Mouse (Mus musculus) left cerebral cortex, postnatal 4 days (tissue): ENCODE data around the gene Nr4a3. TPM values are rescaled to one million over a fixed set of nuclear protein-coding genes. Genes with fewer than 3 reads are reported as not detected.

Experiments
- DNase-seq: peaks from one replicate; pipeline ENCODE4 v3.0.0-alpha.2; 2022
- intact Hi-C: fragments of 180-260 bp; cut with DNase I; formaldehyde crosslinking; loops from one replicate; pipeline ENCODE4 v1.15.1; 2025
- total RNA-seq, 2 experiments: library from RNA; stranded (reverse); gene quantifications; 2 replicates each; pipeline ENCODE4 v1.2.3; 2021

Nr4a3 gene
- total RNA-seq, 2 experiments from 2014 or later = 40.2 to 46.8 TPM

- intact Hi-C loops = loop anchor here (5.0 to 10.0 kb wide), 4 partner anchors 224 to 521 kb away; no protein-coding TSS in a partner anchor
- peak; percentile 14 for DNase-seq
Measured at GRCm38 (mm10) chr4:48048456-48049315, 3.7 kb downstream of the Nr4a3 start.

DNA sequence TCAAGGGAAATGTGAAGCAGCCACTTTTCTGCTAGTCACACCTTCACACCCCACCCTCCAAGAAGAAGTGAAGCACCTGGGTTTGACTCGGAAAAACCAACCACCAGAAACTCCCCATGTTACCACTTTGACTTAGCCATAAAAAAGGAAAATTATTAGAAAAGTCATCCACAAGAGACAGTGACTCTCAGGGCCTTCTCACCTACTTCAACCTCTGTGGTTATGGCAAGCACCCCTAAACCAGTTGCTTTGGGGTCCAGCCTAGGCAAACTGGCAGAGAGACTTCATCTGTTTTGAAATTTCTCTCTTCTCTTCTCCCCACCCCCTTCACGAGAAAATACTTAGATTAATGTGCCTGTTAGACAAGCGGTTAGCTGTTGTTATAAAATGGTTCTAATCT is 5.1 kb downstream of the Nr4a3 start:
- DNase-seq = no peak
- intact Hi-C loops = no loop called here

GRCm38 (mm10) chr4:48050442-48050841 is 5.5 kb downstream of the Nr4a3 start:
- no peak for DNase-seq
- intact Hi-C loops = no loop called here

DNA sequence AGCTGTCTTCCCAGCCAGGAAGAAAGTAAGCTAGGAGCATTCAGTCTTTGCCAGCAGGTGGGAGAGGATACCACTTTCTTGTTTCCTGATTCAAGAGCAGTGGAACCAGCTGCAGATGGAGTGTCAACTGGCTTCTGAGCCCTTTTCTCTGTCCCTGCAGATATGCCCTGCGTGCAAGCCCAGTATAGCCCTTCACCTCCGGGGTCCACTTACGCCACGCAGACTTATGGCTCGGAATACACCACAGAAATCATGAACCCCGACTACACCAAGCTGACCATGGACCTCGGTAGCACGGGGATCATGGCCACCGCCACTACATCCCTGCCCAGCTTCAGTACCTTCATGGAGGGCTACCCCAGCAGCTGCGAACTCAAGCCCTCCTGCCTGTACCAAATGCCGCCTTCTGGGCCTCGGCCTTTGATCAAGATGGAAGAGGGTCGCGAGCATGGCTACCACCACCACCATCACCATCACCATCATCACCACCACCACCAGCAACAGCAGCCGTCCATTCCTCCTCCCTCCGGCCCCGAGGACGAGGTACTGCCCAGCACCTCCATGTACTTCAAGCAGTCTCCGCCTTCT is 6.2 kb downstream of the Nr4a3 start:
- DNase-seq = no peak
- intact Hi-C loops = no loop called here

GRCm38 (mm10) chr4:48051674-48052121 is 6.7 kb downstream of the Nr4a3 start:
- intact Hi-C loops = no loop called here
- DNase-seq = peak; percentile 12

DNA sequence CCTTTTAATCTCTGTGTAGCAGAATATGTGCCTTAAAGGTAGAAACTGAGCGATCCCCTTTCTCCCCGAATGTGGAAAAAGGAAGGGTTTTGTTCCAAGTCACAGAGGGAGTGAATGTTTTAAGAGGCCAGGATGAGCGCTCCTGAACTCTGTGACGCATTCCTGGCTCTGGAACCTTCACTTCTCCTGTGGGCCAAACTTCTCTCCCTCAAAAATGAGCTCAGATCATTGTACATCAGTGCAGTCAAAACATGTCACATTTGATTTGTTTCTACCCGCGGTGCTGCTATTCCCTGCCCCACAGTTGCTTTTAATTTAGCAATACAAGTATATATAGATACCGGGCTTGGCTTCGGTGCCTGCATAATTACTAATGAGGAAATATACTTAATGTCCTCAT is 16.8 kb downstream of the Nr4a3 start:
- no peak for DNase-seq
- intact Hi-C loops = no loop called here

DNA sequence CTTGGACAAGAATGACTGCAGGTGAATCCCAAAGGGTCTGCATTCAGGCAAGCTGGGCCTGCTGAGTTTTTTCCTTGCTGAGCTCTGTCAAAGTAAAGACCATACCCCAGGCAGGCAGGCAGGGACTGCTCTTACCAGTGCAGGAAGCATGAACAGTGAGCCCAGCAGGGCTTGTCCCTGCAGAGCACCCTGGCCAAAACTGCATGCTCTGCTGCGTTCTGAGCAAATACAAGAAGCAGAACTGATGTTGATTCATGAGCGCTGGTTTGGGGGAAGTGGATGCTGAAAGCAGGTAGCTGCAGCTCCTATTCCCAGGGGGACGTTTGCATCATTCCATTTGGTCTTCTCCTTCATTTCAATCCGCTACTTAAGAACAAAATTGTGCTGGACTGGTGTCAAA is 19.4 kb downstream of the Nr4a3 start:
- intact Hi-C loops = no loop called here

GRCm38 (mm10) chr4:48066676-48067075 is 21.7 kb downstream of the Nr4a3 start:
- intact Hi-C loops = no loop called here

More for the DNA sequence above, 19.4 kb downstream of the Nr4a3 start:
- DNase-seq = no peak

DNA sequence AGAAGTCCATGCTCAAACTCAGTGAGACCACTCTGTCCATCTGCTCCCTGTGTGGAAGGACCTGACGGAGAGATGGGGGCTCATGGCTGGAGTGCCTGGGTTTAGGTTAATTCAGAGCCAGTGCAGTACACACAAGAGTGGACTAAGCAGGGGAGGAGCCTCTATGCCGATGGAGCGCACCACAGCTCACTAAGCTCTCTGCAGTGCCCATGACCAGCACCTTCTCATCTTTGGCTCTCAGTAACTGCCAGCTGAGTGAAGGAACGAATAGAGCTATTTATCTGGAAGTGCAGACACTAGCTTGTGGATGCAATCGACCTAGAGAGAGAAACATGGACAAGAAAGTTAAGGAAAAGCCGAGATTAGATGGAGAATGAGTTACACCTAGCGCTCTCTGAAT is 24.2 kb downstream of the Nr4a3 start:
- no peak for DNase-seq
- intact Hi-C loops = no loop called here

More at GRCm38 (mm10) chr4:48066676-48067075, 21.7 kb downstream of the Nr4a3 start:
- DNase-seq = no peak

GRCm38 (mm10) chr4:48072006-48072405 is 27.1 kb downstream of the Nr4a3 start:
- no peak for DNase-seq
- intact Hi-C loops = no loop called here

DNA sequence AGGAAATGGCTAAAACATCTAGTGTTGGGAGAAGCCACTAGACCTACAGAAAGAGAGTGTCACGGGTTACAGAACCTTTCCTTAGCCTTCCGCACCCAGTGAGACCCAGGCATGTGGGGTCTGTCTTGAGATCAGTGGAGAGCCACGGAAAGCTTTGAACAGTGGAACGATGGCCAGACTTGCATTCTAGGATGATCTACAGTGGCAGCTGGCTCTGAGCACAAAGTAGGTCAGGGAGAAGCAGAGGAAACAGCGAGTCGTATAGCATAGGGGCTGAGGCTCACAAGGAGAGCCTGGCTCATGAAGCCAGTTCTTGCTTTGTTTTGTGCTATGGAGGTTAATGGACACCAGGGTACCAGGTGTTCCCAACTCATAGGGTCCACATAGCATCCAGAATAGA is 28.4 kb downstream of the Nr4a3 start:
- intact Hi-C loops = no loop called here
- DNase-seq = no peak

- DNase-seq = no peak
- intact Hi-C loops = no loop called here
Measured at GRCm38 (mm10) chr4:48074451-48075240, 29.7 kb downstream of the Nr4a3 start.

DNA sequence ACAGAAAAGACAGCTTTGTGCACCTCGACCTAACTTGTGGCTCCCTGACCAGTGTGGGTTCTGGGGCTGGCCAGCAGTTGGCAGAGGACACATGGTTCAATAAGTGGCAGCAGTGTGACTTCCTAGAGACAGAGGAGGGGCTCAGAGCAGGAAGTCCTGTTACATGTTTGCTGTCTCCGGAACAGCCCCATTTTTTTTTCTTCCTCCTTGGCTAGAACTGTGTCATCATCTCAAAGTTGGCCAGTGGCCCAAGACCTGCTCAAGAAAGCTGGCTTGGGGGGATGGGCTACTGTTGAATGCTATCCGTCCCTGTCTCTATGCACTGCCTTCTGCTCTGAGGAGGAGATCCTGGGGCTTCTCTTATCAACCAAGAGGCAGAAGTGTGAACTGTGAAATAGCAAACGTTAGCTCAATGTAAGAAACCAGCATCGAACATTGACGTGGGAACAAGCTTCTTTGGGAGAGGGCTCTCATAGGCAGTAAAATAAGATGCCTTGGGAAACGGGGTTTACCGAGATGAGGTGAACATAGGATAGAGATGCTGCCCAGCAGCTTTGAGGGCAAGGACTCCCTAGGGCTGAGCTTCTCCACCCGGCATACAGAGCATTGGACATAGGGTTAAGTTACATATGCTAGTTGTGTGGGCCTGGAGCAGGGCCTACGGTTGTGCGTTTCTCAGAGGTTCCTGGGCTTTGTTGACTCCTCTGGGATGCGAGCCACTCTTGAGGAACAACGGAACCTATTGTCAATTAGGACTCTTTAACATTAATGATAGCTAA is 31.9 kb downstream of the Nr4a3 start:
- intact Hi-C loops = no loop called here
- DNase-seq = peak; percentile 57

DNA sequence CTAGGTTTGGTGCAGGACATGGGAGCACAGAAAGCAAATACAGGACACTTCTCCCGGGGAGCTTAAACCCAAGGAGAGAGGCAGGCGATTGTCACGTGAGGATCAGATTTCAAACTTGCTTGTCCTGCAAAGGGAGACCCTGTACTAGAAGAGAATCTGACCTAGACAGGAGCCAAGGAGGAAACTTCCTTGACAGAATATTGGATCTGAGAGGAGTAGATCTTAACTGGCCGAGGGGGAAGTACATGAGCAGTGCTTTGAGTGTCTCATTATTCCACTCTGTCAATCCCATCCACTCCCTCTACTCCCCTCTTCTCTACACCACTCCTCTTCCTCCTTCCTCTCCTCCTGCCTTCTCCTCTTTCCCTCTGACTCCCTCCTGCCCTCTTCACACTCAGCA is 33.3 kb downstream of the Nr4a3 start:
- DNase-seq = no peak
- intact Hi-C loops = no loop called here

DNA sequence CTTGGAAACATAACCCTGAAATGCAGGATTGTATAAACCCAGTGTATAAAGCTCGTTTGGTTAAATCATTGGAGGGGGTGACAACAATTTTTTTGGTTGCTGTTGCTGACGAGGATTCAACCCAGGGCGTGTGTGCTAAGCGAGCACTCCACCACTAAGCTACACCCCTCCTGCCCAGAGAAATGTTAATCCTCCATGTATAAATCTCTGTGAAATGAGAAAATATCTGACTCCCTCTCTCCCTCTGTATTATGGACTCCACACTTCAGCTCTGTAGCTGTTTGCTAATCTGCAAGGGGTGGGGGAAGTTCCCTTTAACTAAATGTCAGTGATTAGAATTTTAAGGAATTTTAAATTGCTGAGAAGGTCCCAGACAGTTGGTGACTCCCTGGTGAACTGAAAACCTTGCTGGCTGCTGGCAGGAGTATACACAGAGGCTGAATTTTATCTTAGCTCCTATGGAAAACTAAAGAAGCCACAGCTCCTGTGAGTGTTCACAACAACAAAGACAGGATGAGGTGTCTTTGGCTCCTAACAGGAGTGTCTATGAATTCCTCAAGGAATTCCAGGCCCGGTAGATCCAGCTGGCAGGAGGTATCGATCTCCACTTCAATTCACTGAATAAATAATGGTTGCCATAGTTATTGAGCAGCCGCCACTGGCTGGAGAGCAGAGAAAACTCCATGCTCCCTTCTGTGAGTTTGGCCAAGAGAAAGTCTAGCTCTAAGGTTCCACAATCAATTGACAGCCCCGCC is 34.5 kb downstream of the Nr4a3 start:
- intact Hi-C loops = no loop called here
- no peak for DNase-seq

DNA sequence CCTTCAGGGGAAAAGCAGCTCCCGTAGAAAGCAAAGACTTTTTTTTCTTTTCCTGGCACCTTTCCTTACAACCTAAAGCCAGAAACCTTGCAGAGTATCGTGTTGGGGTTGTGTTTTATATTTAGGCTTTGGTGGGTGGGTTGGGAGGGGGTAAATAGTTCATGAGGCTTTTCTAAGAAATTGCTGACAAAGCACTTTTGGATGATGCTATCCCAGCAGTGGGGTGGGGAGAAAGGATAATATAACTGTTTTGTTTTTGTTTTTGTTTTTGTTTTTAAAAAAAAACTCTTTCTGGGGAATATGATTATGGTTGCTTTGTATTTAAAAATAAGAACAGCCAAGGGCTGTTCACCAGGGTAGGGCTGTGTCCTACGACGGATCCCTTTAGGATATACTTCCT is 38.5 kb downstream of the Nr4a3 start:
- DNase-seq = no peak
- intact Hi-C loops = no loop called here

DNA sequence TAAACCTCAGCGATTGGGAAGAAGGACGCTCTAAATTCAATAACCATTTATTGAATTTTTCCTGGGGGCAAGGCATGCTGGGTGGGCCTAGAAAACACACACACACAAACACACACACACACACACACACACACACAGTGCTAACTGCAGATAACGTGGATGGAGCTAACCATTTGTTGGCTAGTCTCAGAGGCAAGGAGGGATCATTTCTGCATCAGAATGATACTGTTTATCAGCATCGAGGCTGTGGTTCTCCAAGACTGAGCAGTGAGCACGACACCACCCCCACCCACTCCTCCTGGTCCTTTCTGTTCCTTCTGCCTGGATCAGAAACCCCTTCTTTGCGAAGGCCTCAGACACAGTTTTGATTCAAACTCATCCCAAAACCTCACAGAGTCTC is 41.7 kb downstream of the Nr4a3 start:
- intact Hi-C loops = no loop called here
- no peak for DNase-seq

DNA sequence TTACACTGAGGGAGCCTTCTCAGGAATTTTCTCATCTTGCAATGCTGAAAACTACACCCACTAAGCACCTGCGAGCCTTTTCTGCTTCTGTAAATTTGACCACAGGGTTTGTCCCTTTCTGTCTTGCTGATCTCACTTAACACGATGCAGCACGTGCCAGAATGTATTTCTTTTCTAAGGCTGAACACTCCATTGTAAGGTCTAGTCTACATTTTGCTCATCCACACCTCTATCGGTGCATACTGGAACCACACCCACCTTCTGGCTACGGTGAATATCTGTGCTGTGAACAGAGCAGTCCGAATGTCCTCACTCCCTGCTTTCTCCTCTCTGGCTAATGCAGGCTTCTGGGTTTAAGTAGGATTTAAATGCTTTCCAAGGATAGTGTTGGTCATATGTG is 42.5 kb downstream of the Nr4a3 start:
- no peak for DNase-seq

DNA sequence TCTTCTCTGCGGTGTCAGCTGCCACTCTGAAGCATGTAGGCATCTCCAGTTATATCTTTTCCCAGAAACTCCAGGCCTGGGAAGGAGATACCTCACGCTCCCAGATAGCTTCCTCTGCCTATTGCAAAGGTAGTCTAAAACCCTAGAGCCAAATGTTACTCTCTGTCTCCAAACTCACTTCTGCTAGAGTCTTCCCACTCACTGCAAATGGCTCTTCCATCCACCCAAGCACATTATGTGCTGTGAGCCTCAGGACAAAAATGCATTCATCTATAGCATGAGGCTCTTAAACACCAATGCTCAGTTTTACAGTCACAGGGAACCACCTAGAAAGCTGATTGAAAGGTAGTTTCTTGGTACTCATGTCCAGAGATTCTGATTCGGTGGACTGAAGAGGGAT is 48.3 kb downstream of the Nr4a3 start:
- no peak for DNase-seq
- intact Hi-C loops = no loop called here

More for the DNA sequence above, 42.5 kb downstream of the Nr4a3 start:
- intact Hi-C loops = no loop called here

- intact Hi-C loops = no loop called here
- no peak for DNase-seq
Measured at GRCm38 (mm10) chr4:48100217-48100616, 55.3 kb downstream of the Nr4a3 start.
